Mouse (Mus musculus): ENCODE measurements at regions not wholly inside any gene's neighbourhood (a gene's known extent, or its start where the extent isn't known, plus 50 kb on each side); places are given as distances from the start of the nearest gene placed in this dataset.

- Histone ChIP-seq H3K4me3 (ENCODE audit: insufficient read depth in 1 of 2, low read depth in 2 of 2, low read length in 2 of 2) (no peak overlapping the region), H3K4me1 (replicated peaks; ENCODE audit: control insufficient read depth in 2 of 2, insufficient read depth in 2 of 2, low read length in 1 of 2) (no peaks in the 10 kb centered on the region), H3K9me3 (ENCODE audit: control insufficient read depth, low read length) (no peaks in the 10 kb centered on the region), H3K27me3 (ENCODE audit: control insufficient read depth, insufficient read depth, low read length) (no peaks in the 10 kb centered on the region), H3K9ac (replicated peaks) (no peak overlapping the region), H3K27ac (no peak overlapping the region), H3K4me2 (ENCODE audit: low read depth) (no peak overlapping the region), H3K36me3 (replicated peaks; ENCODE audit: control insufficient read depth, insufficient read depth, low read depth) (no peaks in the 10 kb centered on the region)
- 68% methylated on average over 1 of the region's 1 CpGs for WGBS (ENCODE audit: insufficient replicate concordance)
- DNase-seq (ENCODE audit: low read depth in 3 of 3, low spot score in 3 of 3) (no peak), ATAC-seq (ENCODE audit: insufficient read depth) (no peak)
- TF ChIP-seq CTCF (IDR thresholded peaks at IDR 0.05; ENCODE audit: low read depth), result no peak
- TF ChIP-seq EP300 (IDR thresholded peaks at IDR 0.05; ENCODE audit: low read depth), result no peak
Observed at GRCm38 (mm10) chr9:78856981-78857380, 241.6 kb downstream of the Cd109 start.

- no peaks in the 10 kb centered on the region for H3K36me3 ChIP-seq (replicated peaks; ENCODE audit: control insufficient read depth, insufficient read depth, low read depth)
- no peak for ATAC-seq (ENCODE audit: insufficient read depth)
- no peak overlapping the region for H3K9ac ChIP-seq (replicated peaks)
- TF ChIP-seq EP300 (IDR thresholded peaks at IDR 0.05; ENCODE audit: low read depth), result no peak
- TF ChIP-seq CTCF (IDR thresholded peaks at IDR 0.05; ENCODE audit: low read depth), result no peak
- H3K27ac ChIP-seq, result no peak overlapping the region
- no peak for DNase-seq (ENCODE audit: low read depth in 3 of 3, low spot score in 3 of 3)
- H3K9me3 ChIP-seq (ENCODE audit: control insufficient read depth, low read length), result no peaks in the 10 kb centered on the region
- H3K27me3 ChIP-seq (ENCODE audit: control insufficient read depth, insufficient read depth, low read length), result no peaks in the 10 kb centered on the region
- H3K4me2 ChIP-seq (ENCODE audit: low read depth), result no peak overlapping the region
- H3K4me1 ChIP-seq (replicated peaks; ENCODE audit: control insufficient read depth in 2 of 2, insufficient read depth in 2 of 2, low read length in 1 of 2), result no peaks in the 10 kb centered on the region
- no peak overlapping the region for H3K4me3 ChIP-seq (ENCODE audit: insufficient read depth in 1 of 2, low read depth in 2 of 2, low read length in 2 of 2)
- WGBS (ENCODE audit: insufficient replicate concordance), result 38% methylated on average over 2 of the region's 2 CpGs
Observed at GRCm38 (mm10) chr9:78859956-78860355, 244.6 kb downstream of the Cd109 start.

- Histone ChIP-seq H3K9me3 (ENCODE audit: control insufficient read depth, low read length) (no peaks in the 10 kb centered on the region), H3K4me2 (ENCODE audit: low read depth) (no peak overlapping the region), H3K27me3 (ENCODE audit: control insufficient read depth, insufficient read depth, low read length) (no peaks in the 10 kb centered on the region), H3K9ac (replicated peaks) (no peak overlapping the region), H3K36me3 (replicated peaks; ENCODE audit: control insufficient read depth, insufficient read depth, low read depth) (no peaks in the 10 kb centered on the region), H3K4me1 (replicated peaks; ENCODE audit: control insufficient read depth in 2 of 2, insufficient read depth in 2 of 2, low read length in 1 of 2) (no peaks in the 10 kb centered on the region), H3K4me3 (ENCODE audit: insufficient read depth in 1 of 2, low read depth in 2 of 2, low read length in 2 of 2) (no peak overlapping the region), H3K27ac (no peak overlapping the region)
- TF ChIP-seq EP300 (IDR thresholded peaks at IDR 0.05; ENCODE audit: low read depth), result no peak
- no peak for TF ChIP-seq CTCF (IDR thresholded peaks at IDR 0.05; ENCODE audit: low read depth)
- DNase-seq (ENCODE audit: low read depth in 3 of 3, low spot score in 3 of 3), result no peak
- WGBS (ENCODE audit: insufficient replicate concordance), result 69% methylated on average over 2 of the region's 2 CpGs
- no peak for ATAC-seq (ENCODE audit: insufficient read depth)
Observed at GRCm38 (mm10) chr9:78872561-78872960, 257.2 kb downstream of the Cd109 start.

- Histone ChIP-seq H3K27ac (no peak overlapping the region), H3K4me2 (ENCODE audit: low read depth) (no peak overlapping the region), H3K4me3 (ENCODE audit: insufficient read depth in 1 of 2, low read depth in 2 of 2, low read length in 2 of 2) (no peak overlapping the region), H3K27me3 (ENCODE audit: control insufficient read depth, insufficient read depth, low read length) (no peaks in the 10 kb centered on the region), H3K36me3 (replicated peaks; ENCODE audit: control insufficient read depth, insufficient read depth, low read depth) (no peaks in the 10 kb centered on the region), H3K9me3 (ENCODE audit: control insufficient read depth, low read length) (no peaks in the 10 kb centered on the region), H3K4me1 (replicated peaks; ENCODE audit: control insufficient read depth in 2 of 2, insufficient read depth in 2 of 2, low read length in 1 of 2) (no peaks in the 10 kb centered on the region), H3K9ac (replicated peaks) (no peak overlapping the region)
- WGBS (ENCODE audit: insufficient replicate concordance), result 53% methylated on average over 6 of the region's 6 CpGs
- DNase-seq (ENCODE audit: low read depth in 3 of 3, low spot score in 3 of 3) (no peak), ATAC-seq (ENCODE audit: insufficient read depth) (no peak)
- TF ChIP-seq EP300 (IDR thresholded peaks at IDR 0.05; ENCODE audit: low read depth) (no peak), CTCF (IDR thresholded peaks at IDR 0.05; ENCODE audit: low read depth) (no peak)
Observed at GRCm38 (mm10) chr9:78879955-78880642, 264.8 kb downstream of the Cd109 start.

GRCm38 (mm10) chr9:78880643-78881306 is 265.4 kb downstream of the Cd109 start:
- TF ChIP-seq EP300 (IDR thresholded peaks at IDR 0.05; ENCODE audit: low read depth), result no peak
- TF ChIP-seq CTCF (IDR thresholded peaks at IDR 0.05; ENCODE audit: low read depth), result no peak
- Histone ChIP-seq H3K9ac (replicated peaks) (no peak overlapping the region), H3K4me2 (ENCODE audit: low read depth) (no peak overlapping the region), H3K9me3 (ENCODE audit: control insufficient read depth, low read length) (no peaks in the 10 kb centered on the region), H3K36me3 (replicated peaks; ENCODE audit: control insufficient read depth, insufficient read depth, low read depth) (no peaks in the 10 kb centered on the region), H3K4me1 (replicated peaks; ENCODE audit: control insufficient read depth in 2 of 2, insufficient read depth in 2 of 2, low read length in 1 of 2) (no peaks in the 10 kb centered on the region), H3K4me3 (ENCODE audit: insufficient read depth in 1 of 2, low read depth in 2 of 2, low read length in 2 of 2) (no peak overlapping the region), H3K27ac (no peak overlapping the region), H3K27me3 (ENCODE audit: control insufficient read depth, insufficient read depth, low read length) (no peaks in the 10 kb centered on the region)
- DNase-seq (ENCODE audit: low read depth in 3 of 3, low spot score in 3 of 3) (no peak), ATAC-seq (ENCODE audit: insufficient read depth) (no peak)
- WGBS (ENCODE audit: insufficient replicate concordance), result 59% methylated on average over 4 of the region's 4 CpGs
